Mouse (Mus musculus) left cerebral cortex, postnatal 4 days (tissue): ENCODE measurements around the gene Cd8b1. TPM values are rescaled to one million over a fixed set of nuclear protein-coding genes. Genes with fewer than 3 reads are reported as not detected.
"Not testable (repeated sequence)": the region's sequence is repeated elsewhere in the genome, so short reads cannot be mapped to it uniquely, and the experiment has no call there.

Experiments used
- DNase-seq: peaks from one replicate; pipeline ENCODE4 v3.0.0-alpha.2; 2022
- intact Hi-C: fragments of 180-260 bp; cut with DNase I; formaldehyde crosslinking; loops from one replicate; pipeline ENCODE4 v1.15.1; 2025
- total RNA-seq, 2 experiments: library from RNA; stranded (reverse); gene quantifications; 2 replicates each; pipeline ENCODE4 v1.2.3; 2021

Cd8b1 gene
- total RNA-seq: not detected

DNA sequence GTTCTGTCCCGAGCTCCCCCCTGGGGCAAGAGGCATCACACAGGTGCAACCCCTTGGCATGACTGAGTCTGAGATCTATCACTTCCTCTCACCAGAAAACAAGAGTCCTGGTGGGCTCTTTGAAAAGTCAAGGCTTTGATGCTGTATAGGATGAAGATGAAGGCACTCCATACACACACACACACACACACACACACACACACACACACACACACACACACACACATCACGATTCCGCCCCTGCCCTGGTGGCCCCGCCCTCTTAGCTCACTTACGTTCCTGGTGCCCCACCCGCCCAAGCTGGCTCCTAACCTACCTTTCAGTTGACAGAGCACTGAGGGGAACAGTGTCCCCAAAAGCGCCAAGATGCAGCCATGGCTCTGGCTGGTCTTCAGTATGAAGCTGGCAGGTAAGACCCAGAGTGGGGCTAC is at the start of gene Cd8b1:
TSS of gene Cd8b1 (plus strand) at position 298 of the 431 bp plus-strand sequence.
- intact Hi-C loops: no loop called here
- DNase-seq: no peak

DNA sequence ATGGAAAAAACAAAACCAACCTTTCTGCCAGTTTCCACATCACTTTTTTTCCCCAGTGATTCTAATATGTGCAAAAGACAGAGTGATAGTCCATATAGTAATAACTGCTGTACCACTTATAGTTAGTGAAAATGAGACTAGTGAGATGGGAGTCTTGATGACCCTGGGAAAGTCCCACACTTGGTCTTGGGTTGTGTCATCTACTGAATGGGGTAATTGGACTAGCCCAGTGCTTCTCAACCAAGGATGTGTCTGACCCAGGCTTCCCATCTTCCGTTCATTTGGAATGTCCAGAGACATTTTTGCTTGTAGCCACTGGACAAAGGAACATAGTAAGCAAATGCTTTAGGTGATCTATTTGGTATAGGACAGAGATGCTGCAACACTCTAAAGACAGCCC is 48.9 kb upstream of the Cd8b1 start:
- intact Hi-C loops: no loop called here
- DNase-seq: no peak

DNA sequence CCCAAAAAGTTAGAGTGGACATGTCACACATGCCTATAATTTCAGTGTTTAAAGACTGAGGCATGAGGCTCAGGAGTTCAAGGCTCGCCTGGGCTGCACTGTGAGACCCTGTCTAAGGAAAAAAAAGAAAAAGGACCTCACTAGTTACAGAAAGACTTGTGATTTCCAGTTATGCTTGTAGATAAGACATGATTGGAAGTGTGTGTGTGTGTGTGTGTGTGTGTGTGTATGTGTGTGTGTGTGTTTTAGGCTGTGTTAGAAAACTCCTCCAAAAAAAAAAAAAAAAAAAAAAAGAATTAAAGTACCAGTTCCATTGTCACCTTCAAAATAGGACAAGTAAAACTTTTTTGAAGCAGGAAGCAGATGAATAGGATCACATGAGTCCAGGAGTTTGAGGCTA is 48.0 kb upstream of the Cd8b1 start:
- intact Hi-C loops: no loop called here
- no peak for DNase-seq

GRCm38 (mm10) chr6:71279418-71279817 is 43.2 kb upstream of the Cd8b1 start:
- intact Hi-C loops: no loop called here
- no peak for DNase-seq

DNA sequence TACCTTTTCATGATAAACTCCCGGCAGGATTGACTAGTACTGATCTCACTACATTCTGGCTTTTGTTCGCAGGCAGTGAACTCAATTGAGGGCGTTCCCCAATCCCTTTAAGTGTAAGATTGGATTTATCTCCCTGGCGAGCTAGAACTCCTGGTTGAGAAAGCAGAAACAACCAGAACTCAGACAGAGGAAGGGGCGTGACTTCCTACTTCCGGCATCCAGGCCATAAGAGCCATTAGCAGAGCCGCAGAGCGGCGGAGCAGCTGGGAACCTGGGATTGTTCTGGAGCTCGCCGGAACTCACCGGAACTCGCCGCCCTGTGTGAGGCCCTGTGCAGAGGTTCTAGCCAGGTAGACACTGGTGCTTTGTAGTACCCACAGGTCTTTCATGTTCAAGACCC is 29.1 kb upstream of the Cd8b1 start:
- no peak for DNase-seq
- intact Hi-C loops: loop anchor here (10.0 kb wide), 1 partner anchor 101 kb away; no protein-coding TSS in a partner anchor

DNA sequence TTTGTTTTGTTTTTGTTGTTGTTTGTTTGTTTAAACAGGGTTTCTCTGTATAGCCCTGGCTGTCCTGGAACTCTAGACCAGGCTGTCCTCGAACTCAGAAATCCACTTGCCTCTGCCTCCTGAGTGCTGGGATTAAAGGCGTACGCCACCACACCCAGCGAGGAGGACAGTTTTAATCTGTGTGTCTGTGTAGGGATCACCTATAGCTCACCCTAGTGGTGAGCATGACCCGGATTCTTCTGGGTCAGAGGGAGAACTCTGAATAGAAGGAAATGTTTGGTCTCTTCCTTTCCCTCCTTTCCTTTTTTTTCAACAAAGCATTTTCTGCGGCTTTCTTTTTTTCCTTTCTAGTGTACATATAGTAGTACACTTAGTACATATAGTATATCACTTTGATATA is 27.3 kb upstream of the Cd8b1 start:
- no peak for DNase-seq
- intact Hi-C loops: loop anchor here (10.0 kb wide), 1 partner anchor 99 kb away; no protein-coding TSS in a partner anchor

- intact Hi-C loops: loop anchor here (10.0 kb wide), 1 partner anchor 97 kb away; no protein-coding TSS in a partner anchor
- no peak for DNase-seq
These were observed 24.5 kb upstream of the Cd8b1 start for GRCm38 (mm10) chr6:71298051-71298450.

GRCm38 (mm10) chr6:71298751-71299150 is 23.8 kb upstream of the Cd8b1 start:
- DNase-seq: peak; percentile 11
- intact Hi-C loops: loop anchor here (10.0 kb wide), 1 partner anchor 96 kb away; no protein-coding TSS in a partner anchor

DNA sequence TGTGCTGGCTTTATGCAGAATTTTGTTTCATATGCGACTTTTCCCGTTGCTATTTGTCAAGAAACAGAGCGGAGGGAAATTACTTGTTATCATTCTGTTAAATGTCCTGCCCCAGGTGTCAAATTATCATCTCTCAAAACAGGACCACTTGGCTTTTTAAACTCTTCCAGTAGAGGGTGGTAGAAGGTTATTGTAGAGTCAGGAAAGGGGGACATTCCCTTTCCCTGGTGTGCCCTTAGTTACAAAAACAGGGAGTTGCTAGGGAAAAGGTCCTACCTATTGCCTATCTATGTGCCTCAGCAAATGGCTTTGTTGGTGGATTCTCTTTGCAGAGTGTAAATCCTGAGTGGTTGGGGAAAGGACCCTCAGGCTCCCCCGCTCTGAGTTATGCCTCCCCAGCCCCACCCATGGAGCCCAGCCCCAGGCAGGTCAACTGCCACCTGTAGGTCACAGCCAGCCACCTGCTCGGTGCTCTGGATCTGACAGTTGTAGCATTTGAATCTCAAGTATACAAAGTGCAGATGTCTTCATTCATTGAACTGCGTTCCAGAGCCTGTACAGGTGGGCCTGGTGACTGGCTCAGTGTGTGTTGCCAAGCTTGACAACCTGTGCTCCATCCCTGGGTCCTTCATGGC is 20.4 kb upstream of the Cd8b1 start:
- DNase-seq: no peak
- intact Hi-C loops: no loop called here

DNA sequence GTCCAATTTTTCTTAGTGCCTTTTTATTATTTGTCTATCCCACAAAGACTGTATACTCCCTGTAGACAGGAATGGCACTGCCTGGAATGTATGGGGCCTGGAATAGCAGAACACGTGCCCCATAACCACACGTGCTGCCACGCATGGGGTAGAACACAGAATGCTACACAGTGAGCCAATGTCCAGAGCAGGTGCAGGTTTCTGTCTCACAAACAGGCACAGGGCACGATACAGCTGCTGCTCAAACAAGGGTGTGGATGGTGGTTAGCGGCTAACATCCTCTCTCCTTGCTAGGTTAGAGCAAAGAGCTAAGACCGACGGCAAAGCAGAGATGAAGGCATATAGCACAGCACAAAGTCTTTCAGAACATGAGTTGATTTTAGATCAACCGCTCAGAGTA is 15.1 kb upstream of the Cd8b1 start:
- no peak for DNase-seq
- intact Hi-C loops: no loop called here

DNA sequence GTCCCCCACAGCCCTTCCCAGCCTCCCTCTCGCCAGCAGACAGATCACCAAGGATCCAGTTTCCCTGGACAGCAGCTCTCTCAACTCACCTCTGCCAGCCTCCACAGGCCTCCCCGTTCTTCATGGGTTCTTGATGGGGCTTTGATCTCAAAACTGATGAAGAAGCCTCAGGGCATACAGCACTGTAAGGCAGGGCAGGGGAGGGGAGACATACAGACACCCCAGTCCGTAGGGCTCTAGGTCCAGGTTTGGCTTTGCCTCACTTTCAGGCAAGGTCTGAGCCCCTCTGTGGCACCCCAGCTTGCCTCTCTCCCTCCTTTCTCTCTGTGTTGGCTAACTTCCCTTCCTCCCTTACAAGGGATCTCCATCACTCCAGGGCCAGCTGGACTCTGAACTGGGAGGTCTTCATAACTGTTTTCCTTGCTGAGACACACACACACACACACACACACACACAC is 733 bp upstream of the Cd8b1 start, which contains the start of gene Smyd1:
TSS of gene Smyd1 (minus strand) at position 408 of the 458 bp plus-strand sequence.
- intact Hi-C loops: no loop called here
- DNase-seq: no peak

- DNase-seq: no peak
- intact Hi-C loops: no loop called here
These were observed 2.2 kb downstream of the Cd8b1 start for GRCm38 (mm10) chr6:71324816-71325215.

GRCm38 (mm10) chr6:71329881-71330280 is 7.3 kb downstream of the Cd8b1 start:
- intact Hi-C loops: no loop called here
- DNase-seq: no peak

GRCm38 (mm10) chr6:71330486-71330885 is 7.9 kb downstream of the Cd8b1 start:
- no peak for DNase-seq
- intact Hi-C loops: no loop called here

DNA sequence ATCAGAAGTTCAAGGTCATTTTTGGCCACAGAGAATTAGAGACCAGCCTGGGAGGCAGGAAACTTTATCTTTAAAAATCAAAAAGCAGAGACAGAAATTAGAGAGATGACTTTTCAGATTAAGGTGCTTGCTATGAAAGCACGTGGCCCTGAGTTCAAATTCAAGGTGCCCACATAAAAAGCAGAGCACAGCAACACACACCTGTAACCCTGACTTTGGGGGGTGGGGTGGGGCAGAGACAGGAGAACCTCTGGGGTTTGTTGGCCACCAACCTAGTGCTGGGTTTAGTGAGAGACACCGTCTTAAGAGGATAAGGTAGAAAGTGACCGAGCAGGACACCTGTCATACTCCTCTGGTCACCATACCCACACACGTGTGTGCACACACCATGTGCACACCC is 8.9 kb downstream of the Cd8b1 start:
- DNase-seq, intact Hi-C loops: not testable (repeated sequence)

- DNase-seq: no peak
- intact Hi-C loops: no loop called here
These were observed 9.8 kb downstream of the Cd8b1 start for GRCm38 (mm10) chr6:71332236-71332965.

DNA sequence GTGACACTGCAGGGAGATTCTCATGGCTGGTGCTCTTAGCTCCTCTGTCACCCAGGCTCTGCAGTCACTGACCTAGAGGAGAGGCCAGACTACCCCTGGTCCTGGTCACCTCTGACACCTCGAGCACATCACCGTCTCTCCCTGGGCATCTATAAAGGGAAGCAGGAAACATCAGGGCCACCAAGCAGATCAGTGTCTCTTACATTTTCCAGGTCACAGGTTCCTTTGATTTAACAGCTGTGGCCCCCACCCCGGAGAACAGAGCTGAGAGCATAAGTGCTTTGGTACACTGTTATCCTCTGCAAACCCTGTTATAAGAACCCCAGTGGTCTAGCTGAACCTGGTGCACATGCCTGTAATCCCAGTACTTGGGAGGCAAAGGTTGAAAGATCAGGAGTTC is 10.4 kb downstream of the Cd8b1 start:
- intact Hi-C loops: no loop called here
- no peak for DNase-seq

GRCm38 (mm10) chr6:71333578-71334273 is 11.1 kb downstream of the Cd8b1 start:
- DNase-seq: no peak
- intact Hi-C loops: no loop called here

- intact Hi-C loops: no loop called here
- no peak for DNase-seq
These were observed 15.1 kb downstream of the Cd8b1 start for GRCm38 (mm10) chr6:71337666-71338065.

DNA sequence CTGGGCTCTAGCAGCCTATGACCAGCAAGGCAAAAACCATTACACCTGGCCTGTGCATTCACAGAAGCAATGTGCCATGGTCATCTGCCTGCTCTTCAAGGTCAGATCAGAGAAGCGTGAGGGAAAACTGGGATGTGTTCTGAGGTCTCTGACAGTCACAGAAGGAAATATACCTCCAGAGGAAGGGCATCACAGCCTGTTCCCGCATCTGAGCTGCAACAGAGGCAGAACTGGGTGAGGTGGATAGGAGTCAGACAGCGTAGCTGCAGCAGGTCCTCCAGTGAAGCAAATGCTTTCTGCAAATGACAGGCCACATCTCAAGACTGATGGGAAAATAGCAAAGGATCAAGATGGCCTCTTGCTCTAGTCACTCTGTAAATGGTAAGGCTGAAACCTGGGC is 16.4 kb downstream of the Cd8b1 start:
- intact Hi-C loops: no loop called here
- no peak for DNase-seq

GRCm38 (mm10) chr6:71339351-71339750 is 16.8 kb downstream of the Cd8b1 start:
- DNase-seq: no peak
- intact Hi-C loops: no loop called here
